Mouse (Mus musculus): ENCODE data around the gene Chchd10. TPM values are rescaled to one million over a fixed set of nuclear protein-coding genes. Genes with fewer than 3 reads are reported as not detected.

Chchd10 gene
- polyA plus RNA-seq, 1 experiment from 2014 or later: 218 TPM

DNA sequence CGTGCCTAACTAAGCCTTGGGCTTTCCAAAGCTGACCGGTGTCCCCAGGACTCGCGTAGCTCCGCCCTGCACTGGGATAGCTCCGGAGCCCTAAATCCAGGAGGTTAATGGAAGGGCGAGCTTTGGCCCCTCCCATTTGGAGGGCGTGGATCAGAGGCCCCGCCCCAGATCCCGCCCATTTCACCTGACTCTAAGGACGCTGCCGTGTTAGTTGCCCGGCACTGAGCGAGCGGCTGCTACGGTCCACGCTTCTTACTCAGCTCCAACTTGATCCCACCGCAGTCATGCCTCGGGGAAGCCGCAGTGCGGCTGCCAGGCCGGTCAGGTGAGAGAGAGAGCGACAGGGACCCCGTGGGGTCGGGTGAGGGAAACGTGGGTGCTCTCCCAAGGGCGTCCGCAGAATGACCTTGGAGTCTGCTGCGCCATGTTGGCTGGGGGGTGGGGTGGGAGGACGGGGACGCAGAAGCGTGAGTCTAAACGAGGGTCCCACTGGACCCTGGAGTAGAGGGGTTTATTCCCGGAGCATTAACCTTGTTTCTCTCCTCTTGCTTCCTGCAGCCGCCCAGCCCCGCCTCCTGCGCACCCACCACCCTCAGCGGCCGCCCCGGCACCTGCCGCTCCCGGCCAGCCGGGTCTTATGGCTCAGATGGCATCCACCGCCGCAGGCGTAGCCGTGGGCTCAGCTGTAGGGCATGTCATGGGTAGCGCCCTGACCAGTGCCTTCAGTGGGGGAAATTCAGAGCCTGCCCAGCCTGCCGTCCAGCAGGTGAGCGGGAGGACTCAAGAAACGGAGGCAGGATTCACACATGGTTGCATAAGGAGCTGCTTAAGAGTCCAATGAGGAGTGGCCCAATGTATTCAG lies 3.0 kb downstream of the Chchd10 start, which contains the start of gene Mmp11:
Gene Mmp11, minus strand, starts transcription at position 817 of the 862 bp plus-strand sequence.
- peak; percentile 74 for ATAC-seq
- whole genome bisulfite sequencing: 1% methylated on average over 47 of the region's 51 CpGs

DNA sequence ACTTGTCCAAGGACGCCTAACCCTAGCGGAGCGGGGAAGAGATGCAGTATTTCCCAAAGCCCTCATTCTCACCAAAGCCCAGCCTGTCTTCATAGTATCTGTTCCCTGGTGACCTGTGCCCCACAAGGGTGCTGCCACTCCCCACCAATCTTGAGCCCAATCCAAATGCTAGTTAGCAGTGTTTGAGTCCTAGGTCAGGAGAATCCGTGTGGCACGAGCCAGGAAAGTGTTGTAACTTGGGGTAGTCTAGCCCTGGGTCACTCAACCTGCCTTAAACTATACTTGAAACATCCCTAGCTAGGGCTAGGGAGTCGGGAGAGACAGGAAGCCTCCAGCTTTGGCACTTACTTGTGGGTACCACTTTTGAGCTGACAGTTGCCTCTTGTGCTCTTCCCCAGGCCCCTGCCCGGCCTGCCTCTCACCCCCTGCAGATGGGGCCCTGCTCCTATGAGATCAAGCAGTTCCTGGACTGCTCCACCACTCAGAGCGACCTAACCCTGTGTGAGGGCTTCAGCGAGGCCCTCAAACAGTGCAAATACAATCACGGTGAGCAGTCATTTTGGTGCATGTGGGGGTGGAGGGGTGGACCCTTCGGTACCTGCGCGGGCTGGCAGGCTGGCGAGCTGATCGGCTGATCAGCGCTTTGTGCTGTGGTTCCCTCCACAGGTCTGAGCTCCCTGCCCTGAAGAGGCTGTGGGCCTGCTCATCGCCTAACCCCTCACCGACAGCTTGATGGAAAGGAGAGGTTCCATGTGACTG lies 4.2 kb downstream of the Chchd10 start:
- peak overlapping the region; percentile 35 for H3K9ac ChIP-seq (ENCODE audit: low read depth, low read length)
- H3K4me3 ChIP-seq (ENCODE audit: low read length): peak overlapping the region; percentile 57; the same call in 1 of the 2 replicates
- ATAC-seq: no peak
- no peaks in the 10 kb centered on the region for H3K9me3 ChIP-seq (ENCODE audit: control insufficient read depth, low read length)
- no peaks in the 10 kb centered on the region for H3K36me3 ChIP-seq (ENCODE audit: control insufficient read depth, insufficient read depth, low read length)
- H3K4me2 ChIP-seq (ENCODE audit: low read length): peak overlapping the region; percentile 74
- WGBS: 39% methylated on average over 18 of the region's 18 CpGs
- H3K27ac ChIP-seq (ENCODE audit: low read depth, low read length): no peak overlapping the region
- no peaks in the 10 kb centered on the region for H3K27me3 ChIP-seq (replicated peaks; ENCODE audit: control insufficient read depth, insufficient read depth, low read length)
- peaks cover 14% of the 10 kb centered on the region for H3K4me1 ChIP-seq (ENCODE audit: control insufficient read depth, insufficient read depth, low read depth, low read length)

More for the DNA sequence above, 3.0 kb downstream of the Chchd10 start, which contains the start of gene Mmp11:
- H3K4me1 ChIP-seq (ENCODE audit: control insufficient read depth, insufficient read depth, low read depth, low read length): peaks cover 24% of the 10 kb centered on the region
- no peaks in the 10 kb centered on the region for H3K36me3 ChIP-seq (ENCODE audit: control insufficient read depth, insufficient read depth, low read length)
- no peaks in the 10 kb centered on the region for H3K9me3 ChIP-seq (ENCODE audit: control insufficient read depth, low read length)
- peak within 1 kb of the TSS; percentile 74 for H3K4me2 ChIP-seq (ENCODE audit: low read length)
- H3K27me3 ChIP-seq (replicated peaks; ENCODE audit: control insufficient read depth, insufficient read depth, low read length): no peaks in the 10 kb centered on the region
- H3K9ac ChIP-seq (ENCODE audit: low read depth, low read length): peak within 1 kb of the TSS; percentile 68
- H3K27ac ChIP-seq (ENCODE audit: low read depth, low read length): peak within 1 kb of the TSS; percentile 36
- H3K4me3 ChIP-seq (ENCODE audit: low read length): peak within 1 kb of the TSS; percentile 57

DNA sequence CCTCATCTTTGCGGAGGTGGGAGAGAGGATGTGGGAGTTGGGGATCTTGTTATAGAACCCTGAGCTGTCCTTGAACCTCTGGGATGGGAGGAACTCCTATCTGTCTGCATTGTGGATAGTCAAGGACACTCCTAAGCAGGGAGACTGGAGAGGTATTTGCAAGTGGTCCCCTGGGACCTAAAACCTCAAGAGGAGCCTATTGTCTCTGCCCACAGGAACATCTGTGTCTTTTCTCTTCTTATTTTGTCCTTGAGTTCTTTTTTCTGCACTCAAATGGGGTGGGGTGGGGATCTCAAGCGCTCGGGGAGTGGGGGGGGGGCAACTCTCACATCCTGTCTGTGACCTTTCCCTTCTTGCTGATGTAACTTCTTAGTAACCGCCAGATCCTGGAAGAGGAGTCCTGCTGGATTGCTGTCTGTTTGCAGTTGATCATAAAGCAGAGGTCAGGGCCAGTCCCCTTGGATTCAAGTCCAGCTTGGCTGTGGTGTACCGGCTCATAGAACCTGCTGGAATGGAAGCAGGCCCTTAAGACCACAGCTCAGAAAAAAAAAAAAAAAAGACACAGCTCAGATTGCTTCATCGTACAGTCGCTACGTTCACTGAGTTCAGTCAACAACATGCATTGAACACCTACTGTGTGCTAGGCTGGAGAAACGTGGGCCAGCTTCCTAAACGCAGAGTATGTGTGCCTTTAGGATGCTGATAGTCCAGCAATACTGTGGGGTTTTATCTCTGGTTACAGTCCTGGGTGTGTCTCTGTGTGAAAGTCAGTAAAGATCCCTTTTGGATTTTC lies 5.1 kb downstream of the Chchd10 start:
- Histone ChIP-seq H3K4me1 (ENCODE audit: control insufficient read depth, insufficient read depth, low read depth, low read length) (peaks cover 6% of the 10 kb centered on the region), H3K9ac (ENCODE audit: low read depth, low read length) (no peak overlapping the region), H3K27me3 (replicated peaks; ENCODE audit: control insufficient read depth, insufficient read depth, low read length) (no peaks in the 10 kb centered on the region), H3K4me3 (ENCODE audit: low read length) (no peak overlapping the region), H3K27ac (ENCODE audit: low read depth, low read length) (no peak overlapping the region), H3K4me2 (ENCODE audit: low read length) (peak overlapping the region; percentile 74), H3K36me3 (ENCODE audit: control insufficient read depth, insufficient read depth, low read length) (no peaks in the 10 kb centered on the region), H3K9me3 (ENCODE audit: control insufficient read depth, low read length) (no peaks in the 10 kb centered on the region)
- no peak for ATAC-seq
- 47% methylated on average over 10 of the region's 10 CpGs for WGBS

GRCm38 (mm10) chr10:75939481-75940234 lies 6.7 kb downstream of the Chchd10 start:
- no peaks in the 10 kb centered on the region for H3K27me3 ChIP-seq (replicated peaks; ENCODE audit: control insufficient read depth, insufficient read depth, low read length)
- no peak for ATAC-seq
- H3K4me2 ChIP-seq (ENCODE audit: low read length): no peak overlapping the region
- WGBS: 45% methylated on average over 9 of the region's 9 CpGs
- H3K36me3 ChIP-seq (ENCODE audit: control insufficient read depth, insufficient read depth, low read length): no peaks in the 10 kb centered on the region
- H3K9me3 ChIP-seq (ENCODE audit: control insufficient read depth, low read length): no peaks in the 10 kb centered on the region
- H3K4me1 ChIP-seq (ENCODE audit: control insufficient read depth, insufficient read depth, low read depth, low read length): peaks cover 8% of the 10 kb centered on the region
- H3K9ac ChIP-seq (ENCODE audit: low read depth, low read length): no peak overlapping the region
- H3K27ac ChIP-seq (ENCODE audit: low read depth, low read length): no peak overlapping the region
- no peak overlapping the region for H3K4me3 ChIP-seq (ENCODE audit: low read length)

- no peak within 1 kb of the TSS for H3K4me2 ChIP-seq (ENCODE audit: low read length)
- H3K27me3 ChIP-seq (replicated peaks; ENCODE audit: control insufficient read depth, insufficient read depth, low read length): no peaks in the 10 kb centered on the region
- no peak within 1 kb of the TSS for H3K27ac ChIP-seq (ENCODE audit: low read depth, low read length)
- peaks cover 8% of the 10 kb centered on the region for H3K4me1 ChIP-seq (ENCODE audit: control insufficient read depth, insufficient read depth, low read depth, low read length)
- 71% methylated on average over 5 of the region's 5 CpGs for WGBS
- H3K9me3 ChIP-seq (ENCODE audit: control insufficient read depth, low read length): no peaks in the 10 kb centered on the region
- no peak within 1 kb of the TSS for H3K9ac ChIP-seq (ENCODE audit: low read depth, low read length)
- no peaks in the 10 kb centered on the region for H3K36me3 ChIP-seq (ENCODE audit: control insufficient read depth, insufficient read depth, low read length)
- ATAC-seq: no peak
- no peak within 1 kb of the TSS for H3K4me3 ChIP-seq (ENCODE audit: low read length)
Measured at GRCm38 (mm10) chr10:75940520-75940919, 7.6 kb downstream of the Chchd10 start, which contains the start of gene Gm867. Gene Gm867, minus strand, starts transcription at chr10:75940672.

DNA sequence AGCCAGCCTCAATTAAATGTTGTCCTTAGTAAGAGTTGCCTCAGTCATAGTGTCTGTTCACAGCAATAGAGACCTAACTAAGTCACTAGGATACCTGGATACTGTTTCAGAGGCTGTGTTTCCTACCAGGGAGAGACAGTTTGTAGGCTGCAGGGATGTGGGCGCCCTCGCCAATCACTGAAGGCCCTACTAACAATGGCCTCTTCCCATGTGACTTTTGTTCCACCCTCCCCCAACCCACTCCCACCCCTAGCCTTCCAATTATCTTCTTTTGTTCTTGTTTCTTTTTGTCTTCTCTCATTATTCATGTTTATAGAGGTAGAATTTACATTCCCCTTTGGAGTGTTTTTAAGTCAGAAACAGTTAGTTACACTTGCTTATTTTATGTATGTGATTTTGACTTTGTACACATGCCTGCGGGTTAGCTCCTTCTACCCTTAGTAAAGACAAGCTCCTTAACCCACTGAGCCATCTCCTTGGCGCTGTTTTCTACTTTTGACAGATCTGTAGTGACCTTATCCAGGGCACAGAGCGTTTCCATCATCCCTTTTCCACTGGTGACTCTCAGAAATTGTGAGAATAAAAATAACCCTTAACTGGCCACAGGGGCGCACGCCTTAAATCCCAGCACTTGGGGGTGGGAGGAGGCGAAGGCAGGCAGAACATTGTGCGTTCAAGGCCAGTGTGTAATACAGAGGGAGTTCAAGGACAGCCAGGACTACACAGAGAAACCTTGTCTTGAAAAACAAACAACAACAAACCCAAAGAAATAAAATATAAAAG lies 8.3 kb downstream of the Chchd10 start:
- Histone ChIP-seq H3K36me3 (ENCODE audit: control insufficient read depth, insufficient read depth, low read length) (no peaks in the 10 kb centered on the region), H3K9ac (ENCODE audit: low read depth, low read length) (no peak overlapping the region), H3K4me2 (ENCODE audit: low read length) (no peak overlapping the region), H3K4me3 (ENCODE audit: low read length) (no peak overlapping the region), H3K9me3 (ENCODE audit: control insufficient read depth, low read length) (no peaks in the 10 kb centered on the region), H3K27me3 (replicated peaks; ENCODE audit: control insufficient read depth, insufficient read depth, low read length) (no peaks in the 10 kb centered on the region), H3K27ac (ENCODE audit: low read depth, low read length) (no peak overlapping the region), H3K4me1 (ENCODE audit: control insufficient read depth, insufficient read depth, low read depth, low read length) (peaks cover 8% of the 10 kb centered on the region)
- ATAC-seq: no peak
- 57% methylated on average over 9 of the region's 9 CpGs for WGBS

- Histone ChIP-seq H3K27ac (ENCODE audit: low read depth, low read length) (no peak within 1 kb of the TSS), H3K4me2 (ENCODE audit: low read length) (no peak within 1 kb of the TSS; the same call in 1 of the 2 replicates), H3K27me3 (replicated peaks; ENCODE audit: control insufficient read depth, insufficient read depth, low read length) (no peaks in the 10 kb centered on the region), H3K4me3 (ENCODE audit: low read length) (no peak within 1 kb of the TSS), H3K4me1 (ENCODE audit: control insufficient read depth, insufficient read depth, low read depth, low read length) (peaks cover 2% of the 10 kb centered on the region; the same call in 1 of the 2 replicates), H3K9ac (ENCODE audit: low read depth, low read length) (no peak within 1 kb of the TSS), H3K9me3 (ENCODE audit: control insufficient read depth, low read length) (no peaks in the 10 kb centered on the region), H3K36me3 (ENCODE audit: control insufficient read depth, insufficient read depth, low read length) (no peaks in the 10 kb centered on the region)
- 83% methylated on average over 15 of the region's 15 CpGs for WGBS
- ATAC-seq: no peak
Measured at GRCm38 (mm10) chr10:75942736-75943477, 10.0 kb downstream of the Chchd10 start, which contains the start of gene Vpreb3. Gene Vpreb3, plus strand, starts transcription at chr10:75943057.

All from hindbrain, embryonic 16.5 days (tissue).